Mouse (Mus musculus) heart, adult 9 months (tissue): ENCODE data around the gene Vps45.
A peak's percentile ranks its signal among the peaks of the same experiment; 100 is the strongest.

Source experiments
- DNase-seq, 2 experiments: peaks; one replicate each; pipeline ENCODE4 v3.0.0; 2022; ENCODE audit warnings: low spot score in 2 of 2

Vps45 gene

GRCm38 (mm10) chr3:96038851-96039250 lies 19.4 kb downstream of the Vps45 start:
- DNase-seq: no peak

DNA sequence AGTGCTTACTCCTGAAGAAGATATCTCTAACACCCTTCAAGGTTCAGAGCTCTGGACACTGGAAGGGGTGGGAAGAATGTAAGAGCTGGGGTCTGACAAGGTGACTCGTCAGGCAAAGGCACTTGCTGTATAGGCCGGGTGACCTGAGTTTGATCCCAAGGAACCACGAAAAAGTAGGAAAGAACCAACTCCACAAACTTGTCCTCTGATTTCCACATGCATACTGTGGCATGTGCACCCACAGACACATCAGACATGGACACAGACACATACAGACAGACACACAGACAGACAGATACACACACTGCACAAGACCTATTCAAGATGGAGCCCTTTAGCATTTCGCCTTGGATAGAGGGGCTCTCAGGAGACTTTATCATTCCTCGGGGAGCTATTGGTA lies 20.1 kb downstream of the Vps45 start:
- DNase-seq: no peak

GRCm38 (mm10) chr3:96036796-96037195 lies 21.5 kb downstream of the Vps45 start:
- DNase-seq: no peak

- DNase-seq: no peak
These were observed 25.2 kb downstream of the Vps45 start for GRCm38 (mm10) chr3:96033046-96033445.

DNA sequence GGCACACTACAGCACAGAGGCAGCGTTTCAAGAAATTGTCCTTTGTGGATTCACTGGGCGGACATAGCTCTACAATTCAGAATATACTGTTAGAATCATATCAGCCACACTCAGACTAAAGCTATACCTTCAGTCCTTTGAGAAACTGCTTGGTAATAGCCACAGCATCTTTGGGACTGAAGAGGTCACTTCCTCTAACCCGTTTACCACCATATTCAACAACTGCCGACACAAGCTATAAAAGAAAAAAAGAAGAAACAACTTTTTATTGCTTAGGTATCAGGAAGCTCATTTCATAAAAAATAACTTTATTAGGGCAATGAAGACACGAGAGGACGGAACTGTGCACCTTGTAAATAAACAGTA lies 25.6 kb downstream of the Vps45 start:
- no peak for DNase-seq

GRCm38 (mm10) chr3:96031991-96032651 lies 26.1 kb downstream of the Vps45 start:
- no peak for DNase-seq

DNA sequence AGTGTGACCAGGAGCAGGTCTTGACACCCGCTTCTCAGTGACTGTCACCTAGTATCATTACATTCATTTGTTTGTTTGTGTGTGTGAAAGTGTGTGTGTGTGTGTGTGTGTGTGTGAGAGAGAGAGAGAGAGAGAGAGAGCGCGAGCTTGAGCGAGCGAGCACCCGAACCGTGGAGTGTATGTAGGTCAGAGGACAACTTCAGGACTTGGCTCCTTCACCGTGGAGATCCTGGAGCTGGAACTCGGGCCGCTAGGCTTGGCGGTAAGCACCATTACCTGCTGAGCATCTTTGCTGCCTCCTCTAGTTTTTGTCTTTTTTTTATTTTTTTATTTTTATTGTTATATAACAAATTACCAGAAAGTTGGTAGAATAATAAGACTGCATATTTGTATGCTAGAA lies 28.5 kb downstream of the Vps45 start:
- no peak for DNase-seq

DNA sequence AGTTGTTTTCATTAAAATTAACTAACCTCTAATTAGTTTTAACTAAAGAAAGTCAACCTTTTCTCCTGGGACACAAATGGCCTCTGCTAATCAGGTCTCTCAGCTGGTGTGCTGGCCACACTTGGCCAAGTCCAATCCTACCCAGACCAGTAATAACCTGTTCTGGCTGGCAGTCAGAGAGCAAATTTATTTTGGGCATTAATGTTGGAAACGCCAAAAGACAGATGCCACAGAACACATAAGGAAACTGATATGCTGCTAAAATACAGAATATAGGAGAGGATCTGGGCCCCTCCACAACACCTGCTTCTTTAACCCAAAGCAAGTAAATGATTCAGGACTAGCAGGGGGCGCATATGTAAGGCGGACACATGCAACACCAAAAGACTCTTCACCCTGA lies 28.9 kb downstream of the Vps45 start:
- DNase-seq: no peak

DNA sequence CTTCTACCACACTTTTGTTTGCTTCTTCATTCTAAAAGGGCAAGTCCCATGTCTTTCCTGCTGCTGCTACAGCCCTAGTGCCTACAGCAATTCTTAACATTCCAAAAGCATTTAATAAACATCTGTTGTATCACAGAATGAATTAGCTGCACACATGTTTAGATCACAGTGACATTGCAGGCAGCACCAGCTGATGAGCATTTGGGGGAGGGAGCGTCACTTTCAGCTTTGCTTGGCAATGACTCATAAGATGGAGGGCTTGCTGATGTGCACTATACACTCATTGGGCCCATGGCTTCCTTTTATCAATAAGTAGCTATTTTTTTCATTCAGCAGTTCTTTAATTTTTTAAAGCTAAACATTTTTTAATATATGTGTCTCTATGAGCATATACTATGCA lies 30.4 kb downstream of the Vps45 start:
- DNase-seq: no peak

DNA sequence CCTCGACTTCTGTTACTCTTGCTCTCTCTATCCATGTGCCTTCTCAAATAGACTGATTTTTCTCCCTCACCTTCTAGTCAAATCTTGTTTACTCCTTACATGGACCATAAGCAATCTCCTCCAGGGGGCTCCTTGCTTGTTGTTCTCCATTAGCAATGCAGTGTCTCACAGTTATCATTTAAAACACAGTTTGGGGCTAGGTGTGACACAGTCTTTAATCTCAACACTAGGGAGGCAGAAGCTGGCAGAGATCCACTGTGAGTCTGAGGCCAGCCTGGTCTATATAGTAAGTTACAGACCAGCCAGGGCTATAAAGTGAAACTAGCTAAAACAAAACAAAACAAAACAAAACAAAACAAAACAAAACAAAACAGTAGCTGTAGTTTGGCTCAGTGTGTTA lies 31.1 kb downstream of the Vps45 start:
- no peak for DNase-seq

GRCm38 (mm10) chr3:96021421-96022128 lies 36.7 kb downstream of the Vps45 start:
- no peak for DNase-seq

- DNase-seq: no peak
These were observed 37.5 kb downstream of the Vps45 start for GRCm38 (mm10) chr3:96020735-96021134.

DNA sequence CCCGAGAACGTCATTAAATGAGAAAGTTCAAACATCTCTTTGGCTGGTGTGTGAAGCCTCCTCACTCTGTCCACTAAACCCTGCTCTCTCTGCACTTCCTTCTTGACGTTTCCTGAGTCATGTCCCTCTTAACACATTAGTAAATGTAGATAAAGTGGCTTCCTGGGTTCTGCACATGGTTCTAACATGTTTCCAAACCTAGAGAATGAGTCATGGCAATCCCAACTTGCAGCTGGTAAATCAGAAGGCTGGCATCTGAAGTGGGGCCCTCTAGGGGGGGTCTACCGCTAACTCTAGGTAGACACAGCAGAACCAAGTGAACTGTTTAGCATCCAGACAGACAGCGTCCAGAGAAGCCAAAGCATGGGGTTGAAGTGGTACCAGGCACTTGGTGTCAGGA lies 40.8 kb downstream of the Vps45 start:
- DNase-seq: no peak

GRCm38 (mm10) chr3:96016257-96016889 lies 41.9 kb downstream of the Vps45 start:
- no peak for DNase-seq

DNA sequence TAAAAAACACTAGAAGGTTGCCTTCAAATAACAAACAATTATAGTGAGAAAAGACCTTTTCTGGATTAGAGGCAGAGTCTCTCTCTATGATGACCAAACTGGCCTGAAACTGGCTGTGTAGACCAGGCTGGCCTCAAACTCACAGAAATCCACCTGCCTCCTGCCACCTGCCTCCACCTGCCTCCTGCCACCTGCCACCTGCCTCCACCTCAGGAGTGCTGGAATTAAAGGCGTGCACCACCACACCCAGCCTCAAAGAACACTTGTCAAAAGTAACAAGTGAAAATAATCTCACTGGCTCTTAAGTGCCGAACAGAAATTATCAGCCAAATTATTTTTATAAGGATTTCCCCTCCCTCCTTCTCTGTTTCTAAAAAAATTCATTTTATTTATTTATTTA lies 42.6 kb downstream of the Vps45 start:
- no peak for DNase-seq

GRCm38 (mm10) chr3:96012805-96013204 lies 45.5 kb downstream of the Vps45 start:
- DNase-seq: no peak

GRCm38 (mm10) chr3:96008463-96008862 lies 49.8 kb downstream of the Vps45 start:
- DNase-seq: no peak

DNA sequence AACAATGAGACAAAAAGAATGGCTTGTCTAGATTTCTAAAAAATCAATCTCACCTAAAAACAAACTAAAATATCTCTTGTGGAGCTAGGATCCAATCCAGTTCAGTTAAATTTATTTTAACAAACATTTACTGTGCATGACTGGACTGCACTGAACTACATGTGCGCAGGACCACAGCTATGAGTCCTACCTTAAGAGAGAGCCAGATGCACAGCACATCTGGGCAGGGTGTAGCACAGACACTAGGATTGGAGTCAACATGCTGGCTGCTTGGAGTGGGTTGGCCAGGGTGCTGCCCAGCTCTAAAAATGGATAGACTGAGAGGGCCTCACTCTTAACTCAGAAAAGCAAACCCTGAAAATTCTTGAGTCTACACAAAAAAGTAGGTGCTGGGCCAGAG lies 56.7 kb downstream of the Vps45 start:
- no peak for DNase-seq

GRCm38 (mm10) chr3:96000921-96001501 lies 57.3 kb downstream of the Vps45 start:
- DNase-seq: no peak

DNA sequence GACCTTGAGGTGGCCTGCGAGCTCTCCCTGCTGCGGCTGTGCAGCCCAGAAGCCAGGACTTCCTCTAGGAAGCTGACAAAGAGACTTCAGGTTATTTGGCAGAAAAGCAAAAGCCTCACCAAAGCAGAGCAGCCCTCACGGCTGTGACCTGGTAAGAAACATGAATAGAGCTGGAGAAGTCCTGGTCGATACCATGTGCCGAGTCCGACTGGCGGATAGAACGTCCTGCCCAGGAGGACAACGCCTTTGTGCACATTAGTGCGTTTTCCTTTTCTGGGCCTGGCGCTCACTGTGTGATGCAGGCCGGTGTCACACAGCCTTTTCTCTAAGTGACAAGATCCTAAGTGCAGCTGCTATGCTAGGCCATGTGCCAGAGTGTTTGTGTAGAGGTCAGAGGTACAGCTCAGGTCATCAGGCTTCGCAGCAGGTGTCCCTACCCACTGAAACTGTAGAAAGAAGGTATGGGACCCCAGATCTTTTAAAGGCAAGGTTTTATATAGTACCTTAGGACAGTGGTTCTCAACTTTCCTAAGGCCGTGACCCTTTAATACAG lies 58.1 kb downstream of the Vps45 start:
- DNase-seq: peak in 1 of 2 experiments; percentile 39

DNA sequence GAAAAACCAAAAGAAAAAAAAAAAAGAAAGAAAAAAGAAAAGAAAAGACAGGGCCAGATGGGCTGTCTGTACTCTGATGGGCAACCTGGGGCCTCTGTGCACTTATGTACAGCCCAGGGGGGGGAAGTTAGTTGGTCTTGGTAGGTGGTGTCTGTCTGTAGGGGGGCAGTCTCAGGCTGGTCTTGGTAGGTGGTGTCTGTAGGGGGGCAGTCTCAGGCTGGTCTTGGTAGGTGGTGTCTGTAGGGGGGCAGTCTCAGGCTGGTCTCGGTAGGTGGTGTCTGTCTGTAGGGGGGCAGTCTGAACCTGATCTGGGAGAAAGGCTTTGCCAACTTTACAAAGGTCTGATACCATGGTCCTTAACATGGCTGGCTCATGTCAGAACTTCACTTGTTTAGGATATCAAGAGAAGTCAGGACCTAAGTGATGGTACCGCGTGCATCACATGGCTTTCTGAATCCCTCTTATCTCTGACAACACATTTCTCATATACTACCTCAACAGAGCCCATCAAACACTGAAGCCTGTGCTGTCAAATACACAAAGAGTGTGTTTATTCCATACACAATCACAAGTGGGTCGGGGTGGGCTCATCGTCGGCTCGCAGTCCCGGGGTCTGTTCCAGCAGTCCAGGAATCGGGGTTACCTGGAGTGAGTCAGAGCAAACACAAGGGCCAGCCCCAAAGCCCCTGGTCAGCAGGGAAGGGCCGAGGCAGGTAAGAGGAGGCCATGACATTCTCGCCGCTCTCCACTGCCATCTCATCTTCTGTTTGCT lies 58.8 kb downstream of the Vps45 start:
- DNase-seq: no peak

GRCm38 (mm10) chr3:95997203-95997721 lies 61.0 kb downstream of the Vps45 start:
- DNase-seq: no peak
